Mouse (Mus musculus): ENCODE measurements around the gene Gm3012.
"Not testable (repeated sequence)": the region's sequence is repeated elsewhere in the genome, so short reads cannot be mapped to it uniquely, and the experiment has no call there.

- not testable (repeated sequence) for TF ChIP-seq CTCF (IDR thresholded peaks at IDR 0.05; ENCODE audit: extremely low read depth, insufficient read length, insufficient replicate concordance, low read depth, low read length); POLR2A (IDR thresholded peaks at IDR 0.05; ENCODE audit: low read depth, low read length)
Observed at GRCm38 (mm10) chr14:3634212-3634611, at the start of gene Gm3012.
